Mouse (Mus musculus) right cerebral cortex, adult 18-20 months (tissue): ENCODE results near the gene Polr2j.
"Not testable (repeated sequence)": the region's sequence is repeated elsewhere in the genome, so short reads cannot be mapped to it uniquely, and the experiment has no call there.

Experiments used
- DNase-seq: peaks from one replicate; pipeline ENCODE4 v3.0.0; 2022; ENCODE audit warnings: mixed read lengths

Gene Polr2j

GRCm38 (mm10) chr5:136108486-136108885, 7.9 kb upstream of the Polr2j start:
- no peak for DNase-seq

DNA sequence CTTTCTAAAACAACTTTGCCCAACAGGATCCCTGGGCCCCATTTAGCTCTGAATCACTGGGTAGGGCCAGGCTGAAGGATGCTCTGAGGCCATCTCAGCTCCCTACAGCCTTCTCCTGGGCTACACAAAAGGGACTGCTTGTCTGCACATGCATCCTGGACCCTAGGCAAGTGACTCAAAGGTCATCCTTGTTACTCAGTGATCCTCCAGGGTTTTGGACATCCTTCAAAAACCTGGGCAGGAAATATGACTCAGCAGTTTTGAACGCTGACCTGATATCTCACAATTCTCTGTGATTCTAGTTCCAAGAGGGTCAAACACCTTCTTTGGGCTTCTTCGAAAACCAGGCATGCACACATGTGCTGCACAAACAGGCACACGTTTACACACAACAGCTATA, 7.4 kb upstream of the Polr2j start:
- no peak for DNase-seq

DNA sequence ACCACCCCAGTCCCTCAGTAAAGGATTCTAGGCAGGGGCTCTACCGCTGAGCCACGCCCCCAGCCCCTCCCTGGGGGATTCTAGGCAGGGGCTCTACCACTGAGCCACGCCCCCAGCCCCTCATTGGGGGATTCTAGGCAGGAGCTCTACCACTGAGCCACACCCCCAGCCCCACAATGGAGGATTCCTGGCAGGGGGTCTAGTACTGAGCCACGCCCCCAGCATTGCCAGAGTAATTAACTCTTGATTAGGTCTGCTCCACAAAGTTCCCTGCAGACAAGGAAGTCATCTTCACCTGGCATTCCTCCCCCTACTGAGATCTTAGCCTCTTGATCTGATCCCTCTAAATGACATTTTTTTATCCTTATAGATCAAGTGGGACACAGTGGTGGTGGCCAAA, 2.9 kb upstream of the Polr2j start:
- DNase-seq = not testable (repeated sequence)

- DNase-seq = no peak
Observed at GRCm38 (mm10) chr5:136116784-136117112, 317 bp downstream of the Polr2j start.

GRCm38 (mm10) chr5:136122165-136122564, 5.7 kb downstream of the Polr2j start:
- DNase-seq = no peak

DNA sequence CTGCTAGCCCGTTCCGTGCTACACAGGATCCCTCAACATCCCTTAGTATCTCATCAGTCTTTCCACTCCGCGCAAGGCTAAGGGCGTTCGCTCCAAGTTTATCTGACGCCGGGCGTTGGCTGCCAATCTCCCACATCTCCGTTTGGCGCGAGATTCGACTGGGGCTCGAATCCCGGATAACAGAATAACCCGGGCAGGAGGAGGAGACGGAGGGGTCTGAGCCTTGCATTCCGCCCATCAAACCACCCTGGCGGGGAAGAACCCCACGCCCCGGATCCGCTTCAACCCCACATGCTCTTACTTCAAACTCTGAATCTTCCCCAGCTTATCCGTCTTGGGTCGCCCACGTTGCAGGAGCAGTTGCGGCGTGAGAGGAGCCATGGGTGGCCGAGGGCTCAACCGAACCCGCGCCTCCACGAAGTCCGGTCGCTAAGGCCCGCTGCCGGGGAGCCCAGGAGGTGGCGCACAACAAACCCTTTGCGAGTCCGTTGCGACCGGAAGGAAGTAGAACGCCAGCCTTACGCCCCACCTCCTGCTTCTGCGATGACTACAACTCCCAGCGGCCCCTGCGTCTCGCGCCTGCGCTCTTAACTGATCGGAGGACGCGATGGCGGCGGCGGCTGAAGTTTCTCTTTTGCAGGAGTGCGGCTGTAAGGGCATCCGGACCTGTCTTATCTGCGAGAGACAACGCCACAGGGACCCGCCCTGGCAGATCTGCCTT, 19.3 kb downstream of the Polr2j start, which contains the start of the genes Lrwd1 and Alkbh4:
Gene Lrwd1 (minus strand): TSS at position 504 of the 721 bp plus-strand sequence.
Gene Alkbh4 (plus strand): TSS at position 576 of the 721 bp plus-strand sequence.
- DNase-seq = peak; percentile 97

GRCm38 (mm10) chr5:136136292-136136990, 20.0 kb downstream of the Polr2j start:
- DNase-seq = no peak

- DNase-seq = peak; percentile 21
Observed at GRCm38 (mm10) chr5:136137658-136138274, 21.3 kb downstream of the Polr2j start.

GRCm38 (mm10) chr5:136139393-136139792, 23.0 kb downstream of the Polr2j start:
- DNase-seq = no peak

GRCm38 (mm10) chr5:136140057-136140482, 23.6 kb downstream of the Polr2j start:
- no peak for DNase-seq

DNA sequence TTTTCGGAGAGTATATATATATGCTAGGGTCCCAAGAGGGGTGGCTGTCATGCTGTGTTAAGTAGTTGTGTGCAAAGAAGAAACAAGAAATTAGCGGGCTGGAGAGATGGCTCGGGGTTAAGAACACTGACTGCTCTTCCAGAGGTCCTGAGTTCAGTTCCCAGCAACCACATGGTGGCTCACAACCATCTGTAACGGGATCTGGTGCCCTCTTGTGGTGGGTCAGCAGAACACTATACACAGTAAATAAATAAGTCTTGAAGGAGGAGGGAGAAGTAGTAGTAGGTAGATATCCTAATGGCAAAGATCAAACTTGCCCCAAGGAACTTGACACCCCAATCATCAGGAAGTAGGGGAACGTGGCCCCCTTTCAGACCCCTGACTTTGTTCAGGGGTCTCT, 26.3 kb downstream of the Polr2j start:
- DNase-seq = no peak

DNA sequence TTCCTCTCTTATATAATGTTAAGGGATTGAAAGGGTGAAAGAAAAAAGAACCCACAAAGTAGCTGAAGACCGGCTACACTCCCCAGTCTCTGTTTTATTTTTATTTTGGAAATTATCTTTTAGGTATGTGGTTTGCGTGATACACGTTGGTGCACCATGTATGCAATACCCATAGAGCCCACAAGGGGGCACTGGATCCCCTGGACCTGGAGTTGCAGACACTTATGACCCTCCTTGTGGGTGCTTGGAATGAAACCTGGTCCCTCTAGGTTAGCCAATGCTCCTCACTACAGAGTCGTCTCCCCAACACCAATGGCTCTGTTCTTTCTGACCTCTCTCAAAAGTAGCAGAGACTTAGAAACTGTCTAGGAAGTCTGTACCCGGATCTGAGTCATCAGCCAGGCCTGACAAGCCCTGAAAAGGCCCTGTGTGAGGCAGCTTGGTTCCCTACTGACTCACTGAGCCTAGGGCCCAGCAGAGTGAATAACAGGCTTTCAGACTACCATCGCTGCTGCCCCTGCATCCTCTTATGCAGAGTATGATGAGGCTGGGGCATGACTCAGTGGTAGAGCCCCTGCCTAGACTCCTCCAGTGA, 26.8 kb downstream of the Polr2j start:
- no peak for DNase-seq

DNA sequence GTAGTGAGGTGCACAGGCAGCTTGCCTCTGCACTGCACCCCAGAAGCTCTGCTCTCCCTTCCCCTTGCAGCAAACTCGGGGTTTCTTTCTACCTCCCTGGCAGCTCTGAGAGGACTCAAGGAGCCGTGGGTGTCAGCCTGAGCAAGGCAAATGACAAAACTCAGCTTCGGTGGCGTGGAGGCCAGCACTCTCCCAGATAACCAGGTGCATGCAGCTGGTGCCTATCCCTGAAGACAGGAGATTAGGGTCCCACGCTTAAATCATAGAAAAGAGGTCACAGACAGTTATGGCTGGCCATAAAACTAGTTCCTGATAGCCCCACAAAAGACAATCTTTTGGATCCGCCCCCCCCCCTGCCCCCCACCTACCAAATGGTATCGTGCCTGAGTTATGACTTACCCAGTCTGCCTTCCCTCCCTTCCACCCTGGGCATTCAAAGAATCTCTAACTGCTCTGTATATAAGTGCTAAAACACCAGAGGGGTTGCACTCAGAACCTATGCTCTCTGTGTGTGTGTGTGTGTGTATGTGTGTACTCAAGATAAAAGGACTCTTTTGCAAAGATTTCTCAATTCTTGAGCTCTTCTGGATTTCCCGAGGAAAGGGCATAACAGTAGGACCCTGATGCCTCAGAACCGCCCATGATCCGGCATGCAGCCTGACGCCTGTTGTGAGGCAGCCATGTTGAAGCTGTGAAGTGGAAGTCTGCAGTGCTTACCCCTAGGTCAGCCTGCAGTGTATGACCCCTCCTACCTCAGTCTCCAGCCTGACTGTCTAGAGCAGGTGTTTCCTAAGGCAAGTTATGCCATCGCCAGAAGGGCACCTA, 28.4 kb downstream of the Polr2j start:
- DNase-seq = no peak

GRCm38 (mm10) chr5:136146936-136147335, 30.5 kb downstream of the Polr2j start:
- no peak for DNase-seq

DNA sequence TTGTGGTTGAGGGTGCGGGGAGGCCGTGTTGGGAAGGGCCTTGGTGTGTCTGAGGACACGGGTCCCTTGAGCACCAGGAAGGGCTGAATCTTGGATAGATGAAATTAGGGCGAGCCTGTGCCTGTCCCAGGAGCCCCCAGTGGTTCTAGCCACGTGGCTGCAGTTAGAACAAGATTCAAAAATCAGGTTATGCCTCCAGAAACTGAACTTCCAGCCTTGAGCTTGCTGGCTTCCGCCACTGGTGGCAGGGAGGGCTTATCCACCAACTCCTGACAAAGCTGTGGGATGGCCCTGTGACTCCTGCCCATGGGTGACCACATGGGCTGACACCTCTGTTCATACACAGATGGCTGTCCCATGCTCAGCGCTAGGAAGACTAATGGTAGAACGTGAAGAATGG, 31.3 kb downstream of the Polr2j start:
- DNase-seq = no peak

DNA sequence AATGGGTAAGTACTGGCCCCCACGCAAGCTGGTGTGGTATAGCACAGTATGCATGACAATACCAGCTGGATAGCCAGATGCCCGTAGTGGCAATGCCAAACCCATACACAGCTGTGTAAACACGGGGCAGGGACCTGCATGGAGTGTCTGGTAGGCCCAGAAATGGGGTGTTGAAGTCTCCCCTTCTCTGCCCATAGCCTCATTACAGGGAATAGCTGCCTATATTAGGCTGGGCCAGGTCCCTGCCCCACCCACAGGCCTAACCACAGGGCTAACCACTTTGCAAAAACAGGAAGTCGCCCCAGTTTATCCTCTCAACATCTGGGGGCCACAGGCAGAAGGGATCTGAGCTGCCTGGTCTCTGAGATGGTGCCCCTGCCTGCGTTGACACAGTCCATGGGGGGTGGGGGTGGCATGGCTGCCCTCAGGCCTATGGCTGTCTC, 32.7 kb downstream of the Polr2j start:
- DNase-seq = not testable (repeated sequence)

DNA sequence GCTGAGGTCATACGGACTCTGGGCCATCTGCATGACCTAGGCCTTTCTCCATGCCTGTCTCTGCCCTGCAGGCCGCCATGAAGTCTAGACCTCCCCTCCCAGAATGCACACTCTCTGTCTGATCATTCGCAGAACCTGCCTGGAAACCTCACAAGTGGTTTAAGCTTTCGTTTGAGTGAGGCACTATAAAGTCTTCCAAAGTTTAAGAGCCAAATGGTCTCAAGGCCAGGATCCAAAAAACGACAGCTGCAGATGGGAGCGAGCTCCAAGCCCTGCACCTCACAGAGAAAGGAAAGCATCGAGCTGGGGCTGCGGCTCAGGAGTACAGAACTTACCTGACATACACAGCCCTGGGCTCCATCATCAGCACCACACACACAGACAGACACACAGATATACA, 35.9 kb downstream of the Polr2j start:
- DNase-seq = no peak

DNA sequence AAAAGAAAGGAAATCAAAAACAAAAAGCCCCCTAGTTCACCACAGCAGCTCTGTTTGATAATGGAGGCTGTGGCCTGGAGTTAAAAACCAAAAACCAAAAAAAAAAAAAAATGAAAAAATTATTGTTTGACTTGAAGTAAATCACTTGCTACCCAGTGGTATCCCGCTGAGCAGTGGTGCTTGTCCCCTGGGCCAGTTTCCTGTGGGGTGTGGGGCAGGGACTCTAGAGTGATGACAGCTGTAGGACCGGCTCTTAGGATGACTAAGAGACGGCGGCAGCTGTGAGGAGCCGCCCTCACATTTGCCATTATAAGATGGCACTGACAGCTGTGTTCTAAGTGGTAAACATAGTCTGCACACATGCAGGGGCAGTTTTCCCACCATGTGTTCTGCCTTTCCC, 39.0 kb downstream of the Polr2j start:
- DNase-seq = no peak

- DNase-seq = not testable (repeated sequence)
Observed at GRCm38 (mm10) chr5:136160084-136160483, 43.7 kb downstream of the Polr2j start.

DNA sequence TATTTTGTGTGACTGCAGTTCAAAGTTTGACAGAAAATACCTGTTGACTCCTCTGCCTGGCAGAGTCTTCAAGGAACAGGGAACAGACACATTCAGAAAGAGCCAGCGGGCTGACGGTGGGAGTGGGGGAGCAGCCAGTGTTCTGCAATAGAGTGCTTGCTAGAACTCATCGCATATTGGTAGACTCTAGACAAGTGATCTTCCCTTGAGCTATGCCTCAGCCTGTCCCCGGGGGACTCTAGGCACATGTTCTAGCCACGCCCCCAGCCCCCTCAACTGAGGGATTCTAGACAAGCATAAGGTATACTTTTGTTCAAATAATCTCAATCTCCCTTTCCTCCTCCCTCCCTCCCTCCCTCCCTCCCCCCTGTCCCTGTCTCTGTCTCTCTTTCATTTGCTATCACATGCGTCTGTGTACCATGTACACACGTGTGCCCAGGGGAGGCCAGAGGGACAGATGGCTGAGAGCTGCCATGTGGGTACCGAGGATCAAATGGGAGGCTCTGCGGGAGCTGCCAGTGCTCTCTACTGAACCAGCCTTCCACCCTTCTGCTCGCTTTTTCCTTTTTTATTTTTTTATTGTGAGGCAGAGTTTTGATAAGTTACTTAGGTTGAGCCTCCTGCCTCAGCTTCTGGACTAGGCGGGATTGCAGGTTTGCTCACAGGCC, 47.5 kb downstream of the Polr2j start:
- DNase-seq = no peak

GRCm38 (mm10) chr5:136165246-136165645, 48.8 kb downstream of the Polr2j start:
- no peak for DNase-seq

DNA sequence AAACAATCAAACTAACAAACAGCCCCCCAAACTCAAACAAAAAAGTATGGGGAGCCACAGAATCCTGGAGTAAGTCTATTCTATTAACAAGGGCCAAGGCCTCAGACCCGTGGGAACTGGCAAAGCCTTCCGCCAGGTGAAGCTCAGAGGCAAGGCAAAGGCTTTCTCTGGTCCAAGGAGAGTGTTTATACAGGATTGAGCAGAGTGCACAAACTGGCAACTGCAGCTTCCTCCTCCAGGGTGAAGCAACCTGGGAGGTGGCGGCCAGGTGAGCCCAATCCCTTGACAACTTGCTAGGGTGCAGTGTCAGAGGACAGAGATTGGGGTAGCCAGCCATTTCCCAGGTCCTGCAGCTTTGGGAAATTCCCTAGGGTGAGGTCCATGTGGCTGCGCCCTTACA, 50.9 kb downstream of the Polr2j start:
- no peak for DNase-seq
